Mouse (Mus musculus) olfactory bulb, adult 2 months (tissue): Measurements from ENCODE around the gene Gapt. TPM values are rescaled to one million over a fixed set of nuclear protein-coding genes. Genes with fewer than 3 reads are reported as not detected.
"Not testable (repeated sequence)": the region's sequence is repeated elsewhere in the genome, so short reads cannot be mapped to it uniquely, and the experiment has no call there.

Experiments used
- H3K27ac ChIP-seq: fragments of 200-500 bp; 2 replicates; pipeline ENCODE4 v1.5.1; 2012; ENCODE audit warnings: low read depth, low read length; ENCODE audit not compliant: insufficient read depth
- H3K4me1 ChIP-seq: fragments of 200-500 bp; 2 replicates; pipeline ENCODE4 v1.6.1; 2012; ENCODE audit warnings: low read length; ENCODE audit not compliant: control insufficient read depth, insufficient read depth
- H3K4me3 ChIP-seq: fragments of 200-500 bp; 2 replicates; pipeline ENCODE4 v1.5.1; 2012; ENCODE audit warnings: mild to moderate bottlenecking, low read depth, low read length, moderate library complexity; ENCODE audit not compliant: insufficient read depth
- CTCF ChIP-seq: fragments of 200-500 bp; IDR thresholded peaks from 2 replicates; pipeline ENCODE4 v1.5.1; 2012; ENCODE audit warnings: low read depth, mild to moderate bottlenecking, low read length, moderate library complexity; ENCODE audit not compliant: insufficient read depth
- POLR2A ChIP-seq: fragments of 200-500 bp; IDR thresholded peaks from 2 replicates; pipeline ENCODE4 v1.6.1; 2012; ENCODE audit warnings: mild to moderate bottlenecking, low read depth, low read length, moderate library complexity; ENCODE audit not compliant: insufficient read depth
- WGBS: fragments of 180-500 bp; shearing (Covaris S2); methylation state at CpG from one replicate; pipeline ENCODE4 v1.1.7; 2018; 5-methylcytosine and 5-hydroxymethylcytosine counted together
- polyA plus RNA-seq: library from polyadenylated mRNA; stranded (reverse); fragments of >200 nt; gene quantifications from 2 replicates; pipeline ENCODE4 v1.2.4, GENCODE M21; 2012; ENCODE audit warnings: low replicate concordance; ENCODE audit not compliant: missing spikeins, insufficient read depth, insufficient read length

Gapt gene
- polyA plus RNA-seq, 1 experiment = not detected

- peak overlapping the region; percentile 90 for H3K27ac ChIP-seq
- peaks cover 6% of the 10 kb centered on the region; the same call in 1 of the 2 replicates for H3K4me1 ChIP-seq
- peak overlapping the region; percentile 80 for H3K4me3 ChIP-seq
- TF ChIP-seq POLR2A (no peak), CTCF (no peak)
- under 1% methylated on average over 41 of the region's 41 CpGs for WGBS
Measured at GRCm38 (mm10) chr13:110395179-110395794, 38.3 kb upstream of the Gapt start.

DNA sequence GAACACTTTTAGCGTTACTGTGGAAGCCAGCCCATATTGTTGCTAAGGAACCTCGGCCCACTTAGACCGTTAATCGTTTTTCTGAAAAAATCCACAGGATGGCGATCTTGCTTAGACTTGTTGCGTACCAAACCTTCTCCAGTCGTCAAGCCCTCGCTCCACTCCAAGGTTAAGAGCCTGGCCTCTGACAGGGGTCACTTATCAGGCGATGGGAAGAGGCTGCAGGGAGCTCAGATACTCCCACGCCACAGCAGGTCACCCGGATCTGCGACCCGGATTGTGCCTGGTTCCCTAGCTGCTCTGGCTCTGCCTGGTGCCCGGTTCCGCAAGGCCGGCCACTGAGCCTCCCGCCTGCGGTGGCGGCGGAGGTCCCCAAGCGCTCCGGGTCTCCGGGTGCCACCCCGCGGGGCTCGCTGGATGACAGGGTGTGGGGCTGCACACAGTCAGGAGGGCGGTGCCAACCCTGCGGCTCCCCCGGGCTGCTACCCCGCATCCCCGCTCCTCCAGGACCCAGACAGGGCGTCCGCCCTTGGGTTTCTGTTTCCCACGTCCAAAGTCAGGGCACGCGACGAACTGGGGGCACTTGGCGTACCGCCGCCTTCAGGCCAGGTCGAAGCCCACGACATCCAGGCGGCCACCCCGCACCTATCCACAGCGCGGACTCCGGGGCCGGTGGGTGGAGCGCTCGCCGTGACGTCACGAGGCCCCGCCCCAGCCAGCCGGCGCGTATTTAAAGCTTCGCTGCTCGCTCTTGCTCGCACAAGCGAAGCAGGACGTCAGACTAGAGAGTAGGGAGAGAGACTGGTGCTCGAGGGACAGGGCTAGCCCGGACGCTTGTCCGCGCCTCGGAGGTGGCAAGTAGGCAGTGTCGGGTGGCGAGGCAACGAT lies 37.5 kb upstream of the Gapt start, which contains the start of gene Plk2:
Gene Plk2 (plus strand): TSS at position 756 of the 888 bp plus-strand sequence.
- Histone ChIP-seq H3K27ac (peak within 1 kb of the TSS; percentile 90), H3K4me1 (peaks cover 6% of the 10 kb centered on the region; the same call in 1 of the 2 replicates), H3K4me3 (peak within 1 kb of the TSS; percentile 80)
- TF ChIP-seq CTCF (peak; percentile 38; the same call in 1 of the 2 replicates), POLR2A (peak; percentile 100)
- WGBS = under 1% methylated on average over 71 of the region's 71 CpGs

DNA sequence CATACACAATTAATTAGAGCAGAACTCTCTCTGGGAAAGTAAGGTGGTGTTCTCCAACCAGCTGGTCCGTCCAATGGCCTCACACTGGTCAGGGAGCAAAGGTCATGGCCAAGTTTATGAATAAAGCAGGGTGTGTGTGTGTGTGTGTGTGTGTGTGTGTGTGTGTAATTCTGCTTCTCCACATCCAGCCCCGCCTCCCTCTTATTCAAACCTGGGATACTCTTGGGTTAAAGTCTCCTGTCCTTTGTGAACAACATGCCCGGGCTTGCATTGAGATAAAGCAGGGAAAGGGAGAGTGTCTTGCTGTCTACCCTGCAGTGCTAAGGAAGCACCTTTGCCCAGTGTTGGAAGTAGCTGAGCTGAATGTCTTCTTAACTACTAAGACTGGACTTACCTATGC lies 35.6 kb upstream of the Gapt start:
- Histone ChIP-seq H3K4me3 (no peak overlapping the region), H3K27ac (no peak overlapping the region), H3K4me1 (no peaks in the 10 kb centered on the region)
- TF ChIP-seq POLR2A = no peak
- no peak for TF ChIP-seq CTCF
- WGBS = 38% methylated on average over 3 of the region's 3 CpGs

DNA sequence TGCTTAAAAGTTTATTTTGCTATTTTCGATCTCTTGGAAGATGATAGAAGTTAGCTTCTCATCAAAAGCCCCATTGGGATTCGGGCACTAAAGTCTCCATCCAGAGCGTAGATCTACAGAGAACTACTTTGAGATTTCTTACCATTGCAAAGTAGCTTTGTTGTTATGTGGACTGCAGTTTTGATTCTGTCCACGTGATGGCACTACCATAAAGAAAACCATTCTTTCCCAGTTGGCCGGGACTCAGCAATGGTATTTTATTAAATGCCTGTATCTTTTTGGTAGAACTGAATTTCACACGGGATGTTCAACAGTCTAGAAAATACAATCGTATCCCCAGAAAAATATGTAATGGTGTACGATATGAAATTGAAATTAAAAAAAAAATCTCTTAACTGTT lies 35.2 kb upstream of the Gapt start:
- WGBS = 14% methylated on average over 8 of the region's 8 CpGs
- no peak overlapping the region for H3K4me3 ChIP-seq
- no peaks in the 10 kb centered on the region for H3K4me1 ChIP-seq
- TF ChIP-seq POLR2A (no peak), CTCF (no peak)
- no peak overlapping the region for H3K27ac ChIP-seq

DNA sequence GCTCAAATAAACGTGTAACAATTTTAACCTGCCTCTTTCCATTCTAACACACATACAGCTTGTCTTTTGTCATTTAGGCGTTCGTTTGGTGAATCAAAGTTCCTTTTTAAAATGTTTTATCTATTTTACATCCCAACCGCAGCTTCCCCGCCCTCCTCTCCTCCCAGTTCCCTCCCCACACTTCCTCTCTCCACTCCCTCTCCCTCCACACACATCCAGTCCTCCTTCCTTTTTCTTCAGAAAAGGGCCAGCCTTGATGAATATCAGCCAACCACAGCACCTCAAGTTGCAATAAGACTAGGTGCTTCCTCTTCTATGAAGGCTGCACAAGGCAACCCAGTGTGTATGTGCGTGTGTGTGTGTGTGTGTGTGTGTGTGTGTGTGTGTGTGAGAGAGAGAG lies 27.5 kb upstream of the Gapt start:
- 72% methylated on average over 6 of the region's 6 CpGs for WGBS
- Histone ChIP-seq H3K27ac (no peak overlapping the region), H3K4me3 (no peak overlapping the region), H3K4me1 (no peaks in the 10 kb centered on the region)
- TF ChIP-seq CTCF = no peak
- TF ChIP-seq POLR2A = no peak

DNA sequence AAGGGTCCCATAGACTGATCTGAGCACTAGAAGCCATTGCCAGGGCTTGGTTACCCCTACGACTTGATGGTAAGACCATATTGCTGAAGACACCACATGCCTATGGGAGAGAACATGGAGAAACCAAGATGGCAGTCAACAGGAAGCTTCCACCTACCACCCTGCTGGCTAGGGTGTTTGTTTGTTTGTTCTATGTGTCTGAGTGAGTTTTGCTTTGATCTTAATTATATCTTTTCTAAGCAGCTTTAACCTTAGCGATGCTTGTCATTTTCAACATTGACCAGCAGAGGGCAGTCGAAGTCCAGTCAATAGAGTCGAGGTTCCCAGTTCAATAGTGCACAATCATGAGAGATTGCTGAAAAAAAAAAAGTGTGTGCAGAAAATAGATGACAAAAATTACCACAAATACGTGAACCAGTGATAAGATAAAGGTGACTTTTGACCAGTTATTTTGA lies 25.5 kb upstream of the Gapt start:
- TF ChIP-seq CTCF (no peak), POLR2A (no peak)
- no peaks in the 10 kb centered on the region for H3K4me1 ChIP-seq
- no peak overlapping the region for H3K4me3 ChIP-seq
- no peak overlapping the region for H3K27ac ChIP-seq
- 19% methylated on average over 5 of the region's 5 CpGs for WGBS

GRCm38 (mm10) chr13:110369673-110370072 lies 12.7 kb upstream of the Gapt start:
- no peak overlapping the region for H3K4me3 ChIP-seq
- H3K4me1 ChIP-seq = no peaks in the 10 kb centered on the region
- no peak overlapping the region for H3K27ac ChIP-seq
- no peak for TF ChIP-seq CTCF
- no peak for TF ChIP-seq POLR2A
- WGBS = 100% methylated on average over 1 of the region's 1 CpGs

DNA sequence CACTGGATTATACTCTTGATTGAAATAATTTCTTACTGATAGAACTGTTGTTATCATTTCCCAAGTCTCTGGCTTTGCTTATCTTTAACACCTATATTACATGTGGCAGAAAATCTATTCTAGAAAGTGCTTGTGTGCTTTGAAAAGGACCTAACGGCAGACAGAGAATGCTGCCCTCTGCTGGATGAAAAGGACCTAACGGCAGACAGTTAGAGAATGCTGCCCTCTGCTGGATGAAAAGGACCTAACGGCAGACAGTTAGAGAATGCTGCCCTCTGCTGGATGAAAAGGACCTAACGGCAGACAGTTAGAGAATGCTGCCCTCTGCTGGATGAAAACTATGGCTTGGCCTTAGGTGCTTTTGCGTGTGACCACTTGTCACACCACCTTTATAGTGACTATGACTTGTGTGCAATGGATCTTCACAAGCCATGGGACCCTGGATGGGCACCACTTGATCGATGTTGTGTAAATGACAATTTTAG lies 11.6 kb upstream of the Gapt start:
- not testable (repeated sequence) for H3K4me3 ChIP-seq, H3K27ac ChIP-seq, H3K4me1 ChIP-seq
- whole genome bisulfite sequencing = 24% methylated on average over 6 of the region's 6 CpGs
- peak; percentile 77 for TF ChIP-seq CTCF

DNA sequence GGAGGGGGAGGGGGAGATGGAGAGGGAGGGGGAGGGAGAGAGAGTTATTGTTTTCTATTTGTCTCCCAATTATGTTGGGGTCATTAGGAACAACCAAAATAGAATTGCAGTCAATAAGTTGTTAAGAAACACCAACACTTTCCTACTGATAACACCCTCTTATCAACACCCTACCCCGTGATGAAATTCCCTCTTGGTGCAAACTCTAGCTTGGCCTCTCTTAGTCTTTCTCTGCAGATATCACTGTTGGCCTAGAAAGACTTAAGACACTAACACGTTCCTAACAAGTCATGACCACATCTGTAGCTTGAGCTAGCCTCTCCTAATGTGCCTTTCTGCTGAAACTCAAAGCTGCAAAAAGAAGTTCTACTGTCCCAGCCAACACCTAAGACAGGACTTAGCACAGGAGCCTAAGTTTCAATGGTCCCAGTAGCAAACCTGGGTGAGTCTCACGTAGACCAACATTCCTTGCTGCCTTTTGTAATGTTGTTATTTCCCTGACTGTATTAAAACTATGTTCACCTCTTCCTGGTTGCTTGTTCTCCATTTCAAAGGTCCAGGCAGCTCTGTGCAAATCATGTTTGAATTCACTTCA lies 11.1 kb upstream of the Gapt start:
- WGBS = 88% methylated on average over 3 of the region's 3 CpGs
- TF ChIP-seq POLR2A (no peak), CTCF (no peak)

More for the DNA sequence above, 11.1 kb upstream of the Gapt start:
- Histone ChIP-seq H3K4me1 (no peaks in the 10 kb centered on the region), H3K27ac (no peak overlapping the region), H3K4me3 (no peak overlapping the region)
